8 mouse cellular contexts compared by ENCODE assay signal in genomic region chr4:62501534-62501933, GRCm38 (mm10). TPM values are rescaled to one million over a fixed set of nuclear protein-coding genes. Genes with fewer than 3 reads are reported as not detected.
DNase-seq lines count a peak whose midpoint lies in the region; ATAC-seq and TF ChIP-seq lines count a peak whose summit lies in the region.

No protein-coding gene starts in this region.

- peak overlapping the region; percentile 88 to 91 for H3K4me3 ChIP-seq in ES-E14 (ENCODE audit: insufficient read depth in 1 of 2, low read depth in 1 of 2, low read length in 2 of 2, poor library complexity in 1 of 2, severe bottlenecking in 1 of 2)
- peak overlapping the region; percentile 68 for H3K4me3 ChIP-seq in heart, embryonic 14.5 days (ENCODE audit: control insufficient read depth in 1 of 2, insufficient read depth in 1 of 2, low read depth in 1 of 2, low read length in 2 of 2)
- peak overlapping the region; percentile 84 for H3K4me3 ChIP-seq in liver, postnatal 0 days (ENCODE audit: low read depth, low read length)

- ATAC-seq in heart, embryonic 14.5 days (ENCODE audit: insufficient number of reproducible peaks, insufficient read depth, low FRiP score, low read depth) = no peak
- ATAC-seq in liver, postnatal 0 days = peak; percentile 5; the same call in 1 of the 2 replicates

- in situ Hi-C loops in ES-E14 (cut with MboI; ENCODE audit: low sequenced_read_pairs in 2 of 2, unreplicated experiment in 2 of 2) = no loop called here

- H3K36me3 ChIP-seq in ES-E14 (ENCODE audit: control insufficient read depth, insufficient read depth, low read length, poor library complexity, severe bottlenecking) = no peaks in the 10 kb centered on the region; the same call in 1 of the 2 replicates
- peaks cover 16% of the 10 kb centered on the region for H3K36me3 ChIP-seq in heart, embryonic 14.5 days (ENCODE audit: control insufficient read depth, insufficient read depth, low read length)
- 0 out of 2 replicates have a peak, but pooled peaks cover 3% of the 10 kb centered on the region for H3K36me3 ChIP-seq in liver, postnatal 0 days (replicated peaks; ENCODE audit: insufficient read depth, low read length)

- peak overlapping the region; percentile 63 for H3K4me2 ChIP-seq in heart, embryonic 14.5 days (ENCODE audit: low read length)
- H3K4me2 ChIP-seq in liver, postnatal 0 days (ENCODE audit: low read depth, low read length) = peak overlapping the region; percentile 95

- no peaks in the 10 kb centered on the region for H3K27me3 ChIP-seq in heart, embryonic 14.5 days (ENCODE audit: control insufficient read depth, insufficient read depth, low read length)
- no peaks in the 10 kb centered on the region for H3K27me3 ChIP-seq in liver, postnatal 0 days (ENCODE audit: insufficient read depth, low read length)

- H3K27ac ChIP-seq in ES-E14 (ENCODE audit: insufficient read depth, low read depth, low read length, poor library complexity, severe bottlenecking) = no peak overlapping the region
- peak overlapping the region; percentile 35 to 59 for H3K27ac ChIP-seq in heart, embryonic 14.5 days (replicated peaks in 1 of 2; ENCODE audit: control insufficient read depth in 1 of 2, insufficient read depth in 1 of 2, low read depth in 2 of 2, low read length in 2 of 2)
- peak overlapping the region; percentile 76 for H3K27ac ChIP-seq in liver, postnatal 0 days (ENCODE audit: low read depth)

- peak; percentile 91 for DNase-seq in heart, adult 11 months
- DNase-seq in heart, adult 8-10 months (ENCODE audit: low spot score) = no peak
- no peak for DNase-seq in ES-E14 (ENCODE audit: low read depth, low spot score)
- no peak for DNase-seq in liver, postnatal 0 days
- DNase-seq in retina, postnatal 1 day = no peak
- no peak for DNase-seq in urinary bladder, postnatal 4 days (ENCODE audit: low spot score in 2 of 2)
- no peak for DNase-seq in adrenal gland, adult 8-10 months

- H3K4me1 ChIP-seq in ES-E14 (ENCODE audit: control insufficient read depth in 2 of 2, insufficient read depth in 2 of 2, low read length in 2 of 2, poor library complexity in 1 of 2) = peaks cover 0 to 2% of the 10 kb centered on the region in 2 experiments; a peak in 1 of 4 replicates
- H3K4me1 ChIP-seq in heart, embryonic 14.5 days (ENCODE audit: control insufficient read depth in 2 of 2, insufficient read depth in 2 of 2, low read length in 2 of 2) = peaks cover 2 to 4% of the 10 kb centered on the region in 2 experiments; a peak in 3 of 4 replicates
- H3K4me1 ChIP-seq in liver, postnatal 0 days (ENCODE audit: insufficient read depth) = peaks cover 28% of the 10 kb centered on the region

- WGBS in heart, embryonic 14.5 days = 1% methylated on average over 7 of the region's 7 CpGs
- WGBS in liver, postnatal 0 days (ENCODE audit: insufficient replicate concordance) = 4% methylated on average over 7 of the region's 7 CpGs

- no peak for TF ChIP-seq CTCF in liver, postnatal 0 days (IDR thresholded peaks at IDR 0.05; ENCODE audit: low read depth)

- no peak for TF ChIP-seq EP300 in liver, postnatal 0 days (IDR thresholded peaks at IDR 0.05; ENCODE audit: low read depth)

- no peaks in the 10 kb centered on the region for H3K9me3 ChIP-seq in ES-E14 (ENCODE audit: control insufficient read depth, insufficient read depth, low read depth, low read length)
- H3K9me3 ChIP-seq in heart, embryonic 14.5 days (ENCODE audit: control insufficient read depth, low read length) = no peaks in the 10 kb centered on the region
- H3K9me3 ChIP-seq in liver, postnatal 0 days (ENCODE audit: low read length) = no peaks in the 10 kb centered on the region

- peak overlapping the region; percentile 80 for H3K9ac ChIP-seq in ES-E14 (ENCODE audit: insufficient read depth, low read depth, low read length, poor library complexity, severe bottlenecking)
- peak overlapping the region; percentile 79 for H3K9ac ChIP-seq in heart, embryonic 14.5 days (ENCODE audit: low read length)
- H3K9ac ChIP-seq in liver, postnatal 0 days (replicated peaks) = peak overlapping the region; percentile 79

TF ChIP-seq in ES-E14, 5 proteins besides CTCF, POLR2A, EP300 and RAD21:
- TF ChIP-seq HCFC1 (IDR thresholded peaks at IDR 0.05; ENCODE audit: borderline replicate concordance, insufficient read depth, low read length) = no peak
- no peak for TF ChIP-seq MAFK (IDR thresholded peaks at IDR 0.05; ENCODE audit: insufficient read depth, low read depth, low read length)
- no peak for TF ChIP-seq ZNF384 (IDR thresholded peaks at IDR 0.05; ENCODE audit: low read depth, low read length)
- TF ChIP-seq ZC3H11A (IDR thresholded peaks at IDR 0.05; ENCODE audit: borderline replicate concordance, low read depth, low read length) = no peak
- TF ChIP-seq CHD2 (IDR thresholded peaks at IDR 0.05; ENCODE audit: low read depth, low read length) = no peak

RNA-seq across cellular contexts. Expression of gene Hdhd3, which starts 1.7 kb away (rescaled TPM):
- 1 to 10 TPM; 4.7 to 6.9 (median 5.3) TPM for total RNA-seq in heart, adult 8-10 months (2022)
- total RNA-seq in ES-E14 (2012; rRNA removed) = 0.62 and 1.2 TPM in 2 replicates
- 7.5 and 11.4 TPM in 2 replicates for polyA plus RNA-seq in heart, embryonic 14.5 days (2014; fragmentation: Nextera tagmentation; extraction: Ambion mirVana)
- 19.7 and 20.3 TPM in 2 replicates for polyA plus RNA-seq in liver, postnatal 0 days (2015; fragmentation: Nextera tagmentation; extraction: Ambion mirVana)
- total RNA-seq in adrenal gland, adult 8-10 months (2022) = 10 to 100 TPM; 13.7 to 35.8 (median 23.6) TPM

RNA-seq across cellular contexts. Expression of gene Alad, which starts 18.2 kb away (rescaled TPM):
- 10 to 100 TPM; 71.0 to 88.7 (median 82.7) TPM for total RNA-seq in heart, adult 8-10 months (2022)
- total RNA-seq in ES-E14 (2012; rRNA removed) = 26.3 and 27.9 TPM in 2 replicates
- polyA plus RNA-seq in heart, embryonic 14.5 days (2014; fragmentation: Nextera tagmentation; extraction: Ambion mirVana) = 67.2 and 69.3 TPM in 2 replicates
- 295 and 303 TPM in 2 replicates for polyA plus RNA-seq in liver, postnatal 0 days (2015; fragmentation: Nextera tagmentation; extraction: Ambion mirVana)
- 100 to 1,000 TPM; 135 to 180 (median 162) TPM for total RNA-seq in adrenal gland, adult 8-10 months (2022)

RNA-seq across cellular contexts. Expression of gene Bspry, which starts 21.7 kb away (rescaled TPM):
- total RNA-seq in heart, adult 8-10 months (2022) = under 1 TPM in 2 of 4 experiments, not detected in 2; 0.16 to 0.23 TPM
- total RNA-seq in ES-E14 (2012; rRNA removed) = 8.9 and 12.9 TPM in 2 replicates
- 0.27 and 0.36 TPM in 2 replicates for polyA plus RNA-seq in heart, embryonic 14.5 days (2014; fragmentation: Nextera tagmentation; extraction: Ambion mirVana)
- 0.18 and 0.26 TPM in 2 replicates for polyA plus RNA-seq in liver, postnatal 0 days (2015; fragmentation: Nextera tagmentation; extraction: Ambion mirVana)
- 10 to 100 TPM in 2 of 4 experiments, 1 to 10 TPM in 2; 5.5 to 32.9 (median 15.0) TPM for total RNA-seq in adrenal gland, adult 8-10 months (2022)

RNA-seq across cellular contexts. Expression of gene Pole3, which starts 23.3 kb away (rescaled TPM):
- 10 to 100 TPM; 16.9 to 21.1 (median 17.9) TPM for total RNA-seq in heart, adult 8-10 months (2022)
- 23.5 and 32.1 TPM in 2 replicates for total RNA-seq in ES-E14 (2012; rRNA removed)
- polyA plus RNA-seq in heart, embryonic 14.5 days (2014; fragmentation: Nextera tagmentation; extraction: Ambion mirVana) = 47.3 and 50.7 TPM in 2 replicates
- 26.4 and 29.2 TPM in 2 replicates for polyA plus RNA-seq in liver, postnatal 0 days (2015; fragmentation: Nextera tagmentation; extraction: Ambion mirVana)
- 10 to 100 TPM; 55.6 to 59.0 (median 58.2) TPM for total RNA-seq in adrenal gland, adult 8-10 months (2022)

RNA-seq across cellular contexts. Expression of gene 4933430I17Rik, which starts 23.6 kb away (rescaled TPM):
- under 1 TPM in 1 of 4 experiments, not detected in 3; 0.16 TPM for total RNA-seq in heart, adult 8-10 months (2022)
- 0.27 and 0.32 TPM in 2 replicates for total RNA-seq in ES-E14 (2012; rRNA removed)
- 0.11 and 0.41 TPM in 2 replicates for polyA plus RNA-seq in heart, embryonic 14.5 days (2014; fragmentation: Nextera tagmentation; extraction: Ambion mirVana)
- polyA plus RNA-seq in liver, postnatal 0 days (2015; fragmentation: Nextera tagmentation; extraction: Ambion mirVana) = not detected in 2 replicates
- total RNA-seq in adrenal gland, adult 8-10 months (2022) = 1 to 10 TPM in 1 of 4 experiments, under 1 TPM in 3; 0.35 to 1.3 (median 0.47) TPM
